Mouse (Mus musculus) hindbrain, embryonic 11.5 days (tissue): ENCODE measurements at regions not wholly inside any gene's neighbourhood (a gene's known extent, or its start where the extent isn't known, plus 50 kb on each side); places are given as distances from the start of the nearest gene placed in this dataset.
A peak's percentile ranks its signal among the peaks of the same experiment; 100 is the strongest.

Experiments
- ATAC-seq: fragments of 200-750 bp; cut with Nextera tagmentation; 2 replicates; pipeline ENCODE4 v1.8.0; 2017; ENCODE audit warnings: mild to moderate bottlenecking, moderate TSS enrichment, moderate library complexity; ENCODE audit not compliant: low FRiP score
- DNase-seq: peaks from one replicate; pipeline ENCODE4 v3.0.0-alpha.2; 2015; ENCODE audit warnings: low spot score
- H3K27ac ChIP-seq: fragments of 300-500 bp; sonication (generic); 2 replicates; pipeline ENCODE4 v1.5.1; 2014; ENCODE audit warnings: mild to moderate bottlenecking, low read depth, low read length
- H3K27me3 ChIP-seq: fragments of 300-500 bp; sonication (generic); 2 replicates; pipeline ENCODE4 v1.6.1; 2014; ENCODE audit warnings: mild to moderate bottlenecking, low read length, moderate library complexity, mixed read lengths; ENCODE audit not compliant: control insufficient read depth, insufficient read depth
- H3K36me3 ChIP-seq: fragments of 300-500 bp; sonication (generic); 2 replicates; pipeline ENCODE4 v1.6.1; 2014; ENCODE audit warnings: mild to moderate bottlenecking, low read length, moderate library complexity, mixed read lengths; ENCODE audit not compliant: control insufficient read depth, insufficient read depth
- H3K4me1 ChIP-seq: fragments of 300-500 bp; sonication (generic); replicated peaks from 2 replicates; pipeline ENCODE4 v1.6.1; 2014; ENCODE audit warnings: low read length, mixed read lengths; ENCODE audit not compliant: control insufficient read depth, insufficient read depth
- H3K4me2 ChIP-seq: fragments of 300-500 bp; sonication (generic); replicated peaks from 2 replicates; pipeline ENCODE4 v1.6.1; 2014; ENCODE audit warnings: mild to moderate bottlenecking, low read depth, low read length
- H3K4me3 ChIP-seq: fragments of 300-500 bp; sonication (generic); 2 replicates; pipeline ENCODE4 v1.5.1; 2014; ENCODE audit warnings: low read depth, low read length
- H3K9ac ChIP-seq: fragments of 300-500 bp; sonication (generic); 2 replicates; pipeline ENCODE4 v1.6.1; 2014; ENCODE audit warnings: low read depth, low read length
- H3K9me3 ChIP-seq: fragments of 300-500 bp; sonication (generic); 2 replicates; pipeline ENCODE4 v1.6.1; 2016; ENCODE audit warnings: low read length; ENCODE audit not compliant: control insufficient read depth
- WGBS: fragments of 180-500 bp; shearing (Covaris S2); extraction: QIAGEN DNeasy Blood & Tissue Kit; methylation state at CpG from one replicate; pipeline ENCODE4 v1.1.7; 2014; 5-methylcytosine and 5-hydroxymethylcytosine counted together

DNA sequence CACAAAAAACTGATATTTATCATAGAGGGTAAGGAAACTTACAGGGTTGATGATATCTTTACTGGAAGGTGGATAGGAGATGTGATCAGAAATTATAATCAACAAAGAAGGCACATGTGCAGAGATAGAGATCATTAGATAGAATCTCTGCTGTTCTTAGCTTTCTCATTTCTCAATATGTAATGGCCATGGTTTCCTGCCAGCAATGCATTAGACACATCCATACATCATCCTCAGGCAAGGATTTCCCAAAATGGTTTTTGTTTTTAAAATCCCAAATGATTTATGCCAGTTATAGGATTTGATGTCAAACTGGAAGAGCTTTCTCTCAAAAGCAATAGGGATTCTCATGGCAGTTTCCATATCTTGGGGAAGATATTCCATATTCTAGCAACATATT is 52.0 kb upstream of the C030005K15Rik start:
- no peak overlapping the region for H3K4me2 ChIP-seq
- DNase-seq, result no peak
- no peak overlapping the region for H3K9ac ChIP-seq
- no peaks in the 10 kb centered on the region for H3K36me3 ChIP-seq
- no peaks in the 10 kb centered on the region for H3K4me1 ChIP-seq
- H3K9me3 ChIP-seq, result no peaks in the 10 kb centered on the region
- H3K27me3 ChIP-seq, result no peaks in the 10 kb centered on the region
- no peak overlapping the region for H3K27ac ChIP-seq
- no peak overlapping the region for H3K4me3 ChIP-seq
- no peak for ATAC-seq

- Histone ChIP-seq H3K4me2 (no peak overlapping the region), H3K36me3 (no peaks in the 10 kb centered on the region), H3K9me3 (no peaks in the 10 kb centered on the region), H3K27me3 (no peaks in the 10 kb centered on the region), H3K9ac (no peak overlapping the region), H3K4me3 (no peak overlapping the region), H3K27ac (no peak overlapping the region), H3K4me1 (no peaks in the 10 kb centered on the region)
- DNase-seq, result no peak
- WGBS, result 70% methylated on average over 4 of the region's 4 CpGs
- ATAC-seq, result no peak
Observed at GRCm38 (mm10) chr10:97779335-97779734, 52.8 kb upstream of the C030005K15Rik start.

DNA sequence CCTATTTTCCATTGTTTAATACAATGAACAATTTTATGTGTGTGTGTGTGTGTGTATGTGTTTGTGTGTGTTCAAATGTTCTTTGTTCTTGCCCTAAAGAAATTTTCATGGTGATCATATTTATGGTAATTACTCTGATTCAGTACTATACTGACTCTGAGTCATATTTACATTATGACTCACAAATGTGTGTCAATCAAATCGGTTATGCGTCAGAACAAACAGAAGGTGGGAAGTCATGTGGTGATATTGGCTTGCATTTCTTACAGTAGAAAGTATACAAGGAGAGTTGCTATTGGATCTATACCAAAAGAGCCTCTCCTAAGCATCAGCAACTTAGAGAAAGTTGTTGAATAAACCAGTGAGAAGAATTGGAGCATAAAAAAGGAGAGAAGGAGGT is 67.2 kb upstream of the C030005K15Rik start:
- H3K4me1 ChIP-seq, result no peaks in the 10 kb centered on the region
- no peaks in the 10 kb centered on the region for H3K36me3 ChIP-seq
- no peak overlapping the region for H3K27ac ChIP-seq
- no peak for DNase-seq
- no peaks in the 10 kb centered on the region for H3K27me3 ChIP-seq
- no peak overlapping the region for H3K4me3 ChIP-seq
- no peak for ATAC-seq
- no peak overlapping the region for H3K4me2 ChIP-seq
- H3K9me3 ChIP-seq, result no peaks in the 10 kb centered on the region
- no peak overlapping the region for H3K9ac ChIP-seq
- WGBS, result 91% methylated on average over 2 of the region's 2 CpGs

GRCm38 (mm10) chr10:97801448-97802265 is 75.1 kb upstream of the C030005K15Rik start:
- Histone ChIP-seq H3K36me3 (no peaks in the 10 kb centered on the region), H3K9ac (no peak overlapping the region), H3K4me3 (no peak overlapping the region), H3K4me1 (no peaks in the 10 kb centered on the region), H3K27ac (no peak overlapping the region), H3K4me2 (no peak overlapping the region), H3K9me3 (no peaks in the 10 kb centered on the region), H3K27me3 (no peaks in the 10 kb centered on the region)
- WGBS, result 48% methylated on average over 9 of the region's 9 CpGs
- no peak for DNase-seq
- peak; percentile 68; the same call in 1 of the 2 replicates for ATAC-seq

GRCm38 (mm10) chr10:97807947-97808346 is 81.4 kb upstream of the C030005K15Rik start:
- no peaks in the 10 kb centered on the region for H3K4me1 ChIP-seq
- H3K9ac ChIP-seq, result no peak overlapping the region
- DNase-seq, result no peak
- H3K4me2 ChIP-seq, result no peak overlapping the region
- H3K27ac ChIP-seq, result no peak overlapping the region
- WGBS, result 86% methylated on average over 2 of the region's 2 CpGs
- no peaks in the 10 kb centered on the region for H3K27me3 ChIP-seq
- ATAC-seq, result no peak
- H3K36me3 ChIP-seq, result no peaks in the 10 kb centered on the region
- no peak overlapping the region for H3K4me3 ChIP-seq
- H3K9me3 ChIP-seq, result no peaks in the 10 kb centered on the region

- Histone ChIP-seq H3K9me3 (no peaks in the 10 kb centered on the region), H3K36me3 (no peaks in the 10 kb centered on the region), H3K9ac (no peak overlapping the region), H3K27ac (no peak overlapping the region), H3K27me3 (no peaks in the 10 kb centered on the region), H3K4me3 (no peak overlapping the region), H3K4me2 (no peak overlapping the region), H3K4me1 (no peaks in the 10 kb centered on the region)
- no peak for ATAC-seq
- 93% methylated on average over 3 of the region's 3 CpGs for WGBS
- no peak for DNase-seq
Observed at GRCm38 (mm10) chr10:97842574-97842973, 116.0 kb upstream of the C030005K15Rik start.

DNA sequence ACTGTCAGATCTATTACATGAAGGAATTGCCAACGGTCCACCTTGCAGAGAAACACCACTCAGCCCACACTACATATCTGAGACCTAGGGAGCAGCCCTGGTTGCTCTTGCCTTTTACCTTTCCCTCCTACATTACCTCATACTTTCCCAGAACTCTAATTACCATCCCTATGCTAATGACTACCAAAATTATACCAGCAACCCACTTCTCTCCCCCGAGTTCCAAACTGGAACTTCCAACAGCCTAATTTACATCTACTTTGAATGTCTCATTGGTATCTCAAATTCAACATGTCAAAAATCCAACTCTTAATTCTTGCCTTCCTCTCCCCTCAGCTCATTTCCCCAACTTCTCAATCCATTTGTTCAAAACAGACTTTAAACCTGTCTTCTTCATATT is 124.9 kb upstream of the C030005K15Rik start:
- WGBS, result 82% methylated on average over 2 of the region's 2 CpGs
- ATAC-seq, result no peak
- Histone ChIP-seq H3K27me3 (no peaks in the 10 kb centered on the region), H3K36me3 (no peaks in the 10 kb centered on the region), H3K4me2 (no peak overlapping the region), H3K4me3 (no peak overlapping the region), H3K27ac (no peak overlapping the region), H3K9ac (no peak overlapping the region), H3K9me3 (no peaks in the 10 kb centered on the region), H3K4me1 (no peaks in the 10 kb centered on the region)
- DNase-seq, result no peak

- Histone ChIP-seq H3K9ac (no peak overlapping the region), H3K4me3 (no peak overlapping the region), H3K4me2 (no peak overlapping the region), H3K4me1 (no peaks in the 10 kb centered on the region), H3K36me3 (no peaks in the 10 kb centered on the region), H3K9me3 (no peaks in the 10 kb centered on the region), H3K27me3 (no peaks in the 10 kb centered on the region), H3K27ac (no peak overlapping the region)
- WGBS, result 55% methylated on average over 3 of the region's 3 CpGs
- ATAC-seq (no peak), DNase-seq (no peak)
Observed at GRCm38 (mm10) chr10:97877088-97877487, 150.5 kb upstream of the C030005K15Rik start.

DNA sequence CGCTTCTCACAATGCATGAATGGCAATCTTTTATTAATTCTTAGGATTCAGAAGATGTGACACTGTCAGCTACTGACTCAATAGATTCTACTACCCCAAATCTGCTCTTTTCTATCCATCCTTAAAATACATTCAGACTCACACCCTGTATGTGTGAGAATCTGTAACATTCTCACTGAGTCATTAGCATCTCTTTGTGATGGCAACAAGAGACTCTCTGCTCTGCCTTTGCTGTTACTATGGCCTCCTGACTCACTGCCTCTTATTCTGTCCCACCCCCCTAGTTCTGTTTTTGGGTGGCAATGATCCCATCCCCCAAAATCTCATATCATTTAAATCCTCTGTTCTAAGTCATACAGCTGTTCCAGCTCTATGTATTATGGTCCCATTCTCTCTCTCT is 159.5 kb upstream of the C030005K15Rik start:
- Histone ChIP-seq H3K4me3 (no peak overlapping the region), H3K9me3 (no peaks in the 10 kb centered on the region), H3K36me3 (no peaks in the 10 kb centered on the region), H3K9ac (no peak overlapping the region), H3K27me3 (no peaks in the 10 kb centered on the region), H3K4me2 (no peak overlapping the region), H3K4me1 (no peaks in the 10 kb centered on the region), H3K27ac (no peak overlapping the region)
- ATAC-seq, result no peak
- WGBS, result 86% methylated on average over 1 of the region's 1 CpGs
- DNase-seq, result no peak
